ENCODE assay signal across 12 mouse cellular contexts in genomic region chr4:53951734-53952109, GRCm38 (mm10).
DNase-seq lines count a peak whose midpoint lies in the region; ATAC-seq lines count a peak whose summit lies in the region.
"Had no signal": no experiment of that assay in that cellular context is flagged by ENCODE, and none has a peak within 500 bp of the region (broad histone marks: within the 10 kb centered on the region; RNA-seq: fewer than 3 reads in every experiment).

No protein-coding gene starts in this region.

- peaks cover 20% of the 10 kb centered on the region for H3K4me1 ChIP-seq in heart, embryonic 13.5 days
- H3K4me1 ChIP-seq in lung, embryonic 15.5 days = peaks cover 8% of the 10 kb centered on the region; the same call in 1 of the 2 replicates
- peaks cover 4% of the 10 kb centered on the region for H3K4me1 ChIP-seq in forebrain, embryonic 14.5 days (ENCODE audit: control insufficient read depth, insufficient read depth, low read length)
- peaks cover 15% of the 10 kb centered on the region for H3K4me1 ChIP-seq in midbrain, embryonic 16.5 days (ENCODE audit: control insufficient read depth, insufficient read depth, low read length)

- H3K27me3 ChIP-seq in heart, embryonic 13.5 days (replicated peaks) = no peaks in the 10 kb centered on the region
- H3K27me3 ChIP-seq in lung, embryonic 15.5 days = no peaks in the 10 kb centered on the region
- no peaks in the 10 kb centered on the region for H3K27me3 ChIP-seq in forebrain, embryonic 14.5 days (replicated peaks; ENCODE audit: control insufficient read depth, insufficient read depth, low read length)
- H3K27me3 ChIP-seq in midbrain, embryonic 16.5 days (ENCODE audit: control insufficient read depth, insufficient read depth, low read depth, low read length) = no peaks in the 10 kb centered on the region

- no peak overlapping the region for H3K4me2 ChIP-seq in heart, embryonic 13.5 days
- H3K4me2 ChIP-seq in lung, embryonic 15.5 days = no peak overlapping the region
- H3K4me2 ChIP-seq in forebrain, embryonic 14.5 days (ENCODE audit: low read length) = no peak overlapping the region
- H3K4me2 ChIP-seq in midbrain, embryonic 16.5 days (ENCODE audit: low read length) = no peak overlapping the region

- no peak for ATAC-seq in heart, embryonic 13.5 days (ENCODE audit: extremely low read depth, insufficient number of reproducible peaks, low FRiP score, low TSS enrichment)
- ATAC-seq in lung, embryonic 15.5 days (ENCODE audit: borderline replicate concordance, extremely low read depth, low FRiP score, low TSS enrichment) = no peak
- ATAC-seq in forebrain, embryonic 14.5 days = 0 out of 2 replicates have a peak, but pooled peaks have one; percentile 18
- ATAC-seq in midbrain, embryonic 16.5 days = peak; percentile 42; the same call in 1 of the 2 replicates
- ATAC-seq: inflammation-experienced regulatory T-cells, adult 6 months had no signal

- H3K4me3 ChIP-seq in heart, embryonic 13.5 days = no peak overlapping the region
- no peak overlapping the region for H3K4me3 ChIP-seq in lung, embryonic 15.5 days
- H3K4me3 ChIP-seq in forebrain, embryonic 14.5 days (ENCODE audit: low read depth, low read length) = no peak overlapping the region
- no peak overlapping the region for H3K4me3 ChIP-seq in midbrain, embryonic 16.5 days (ENCODE audit: low read depth, low read length)

- peak overlapping the region; percentile 41; the same call in 1 of the 2 replicates for H3K27ac ChIP-seq in heart, embryonic 13.5 days (replicated peaks)
- H3K27ac ChIP-seq in lung, embryonic 15.5 days = peak overlapping the region; percentile 74
- no peak overlapping the region for H3K27ac ChIP-seq in forebrain, embryonic 14.5 days (ENCODE audit: low read depth, low read length)
- H3K27ac ChIP-seq in midbrain, embryonic 16.5 days (ENCODE audit: low read length) = peak overlapping the region; percentile 4

- WGBS in heart, embryonic 13.5 days = 69% methylated on average over 5 of the region's 5 CpGs
- WGBS in lung, embryonic 15.5 days = 68% methylated on average over 5 of the region's 5 CpGs
- 27% methylated on average over 5 of the region's 5 CpGs for WGBS in forebrain, embryonic 14.5 days
- 18% methylated on average over 5 of the region's 5 CpGs for WGBS in midbrain, embryonic 16.5 days

- DNase-seq in heart, adult 11 months = no peak
- no peak for DNase-seq in lung, adult 18-20 months
- peak; percentile 31 for DNase-seq in forebrain, embryonic 14.5 days (ENCODE audit: low spot score)
- no peak for DNase-seq in frontal cortex, postnatal 36 days (ENCODE audit: low spot score in 2 of 2)
- no peak for DNase-seq in gastrocnemius, adult 18-20 months (ENCODE audit: low spot score)
- DNase-seq: cerebellum, adult 8-10 months; liver; right cerebral cortex, postnatal 14 days had no signal

- H3K36me3 ChIP-seq in heart, embryonic 13.5 days = no peaks in the 10 kb centered on the region
- no peaks in the 10 kb centered on the region for H3K36me3 ChIP-seq in lung, embryonic 15.5 days
- H3K36me3 ChIP-seq in forebrain, embryonic 14.5 days (ENCODE audit: control insufficient read depth, insufficient read depth, low read length) = no peaks in the 10 kb centered on the region
- no peaks in the 10 kb centered on the region for H3K36me3 ChIP-seq in midbrain, embryonic 16.5 days (ENCODE audit: control insufficient read depth, insufficient read depth, low read length)

- H3K9ac ChIP-seq in heart, embryonic 13.5 days = no peak overlapping the region
- no peak overlapping the region for H3K9ac ChIP-seq in lung, embryonic 15.5 days
- no peak overlapping the region for H3K9ac ChIP-seq in forebrain, embryonic 14.5 days (ENCODE audit: low read length)
- no peak overlapping the region for H3K9ac ChIP-seq in midbrain, embryonic 16.5 days (ENCODE audit: low read depth, low read length)

- no peaks in the 10 kb centered on the region for H3K9me3 ChIP-seq in heart, embryonic 13.5 days
- no peaks in the 10 kb centered on the region for H3K9me3 ChIP-seq in lung, embryonic 15.5 days
- no peaks in the 10 kb centered on the region for H3K9me3 ChIP-seq in forebrain, embryonic 14.5 days (replicated peaks; ENCODE audit: control insufficient read depth, low read length)
- no peaks in the 10 kb centered on the region for H3K9me3 ChIP-seq in midbrain, embryonic 16.5 days (replicated peaks; ENCODE audit: control insufficient read depth, low read length, poor library complexity, severe bottlenecking)

Comparison
In these comparisons a context has a peak if more than half of its experiments do, and no peak if none do; other contexts are left out.
1. ATAC-seq: peak in forebrain, embryonic 14.5 days (single experiment) and midbrain, embryonic 16.5 days (single experiment); none in heart, embryonic 13.5 days (single experiment) and lung, embryonic 15.5 days (single experiment).